Mouse (Mus musculus): ENCODE measurements at regions not wholly inside any gene's neighbourhood (a gene's known extent, or its start where the extent isn't known, plus 50 kb on each side); places are given as distances from the start of the nearest gene placed in this dataset.

DNA sequence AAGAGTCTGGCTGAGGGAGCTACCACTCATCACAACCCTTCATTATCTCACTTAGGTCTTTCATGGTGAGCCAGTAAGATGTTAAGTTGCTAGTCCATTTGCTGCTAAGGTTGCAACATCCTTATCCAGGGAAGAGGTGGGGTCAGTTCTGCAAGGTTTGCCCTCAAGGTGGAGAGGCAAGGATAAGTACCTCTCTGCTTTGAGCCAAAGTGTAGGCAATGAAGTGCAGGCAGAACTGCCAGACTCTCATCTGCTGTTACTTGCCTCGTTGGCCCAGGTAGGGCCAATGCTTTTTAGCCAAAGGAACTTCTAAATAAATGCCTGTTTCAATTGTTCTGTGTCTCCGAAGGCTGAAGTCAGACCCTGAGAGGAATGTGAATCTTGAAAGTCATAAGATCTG lies 59.6 kb upstream of the Lclat1 start:
- DNase-seq (ENCODE audit: low spot score): no peak

DNA sequence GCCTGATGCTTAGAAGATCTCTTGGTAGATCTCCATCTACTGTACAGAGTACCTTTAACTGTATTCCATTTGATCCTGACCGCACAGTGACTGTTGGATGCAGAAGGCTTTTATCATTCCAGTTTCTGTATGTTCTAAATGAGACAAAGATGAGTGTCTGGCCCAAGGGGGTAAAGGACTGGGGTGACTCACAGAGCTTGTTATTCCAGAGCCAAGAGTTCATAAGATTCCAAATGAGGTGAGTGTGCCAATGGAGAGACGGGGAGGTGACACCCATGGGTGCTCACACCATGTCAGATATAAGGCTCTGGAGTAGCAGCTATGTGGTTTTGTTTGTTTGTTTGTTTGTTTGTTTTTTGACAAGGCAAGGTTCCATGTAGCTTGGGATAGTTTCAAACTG lies 54.8 kb upstream of the Lclat1 start:
- DNase-seq (ENCODE audit: low spot score): no peak

DNA sequence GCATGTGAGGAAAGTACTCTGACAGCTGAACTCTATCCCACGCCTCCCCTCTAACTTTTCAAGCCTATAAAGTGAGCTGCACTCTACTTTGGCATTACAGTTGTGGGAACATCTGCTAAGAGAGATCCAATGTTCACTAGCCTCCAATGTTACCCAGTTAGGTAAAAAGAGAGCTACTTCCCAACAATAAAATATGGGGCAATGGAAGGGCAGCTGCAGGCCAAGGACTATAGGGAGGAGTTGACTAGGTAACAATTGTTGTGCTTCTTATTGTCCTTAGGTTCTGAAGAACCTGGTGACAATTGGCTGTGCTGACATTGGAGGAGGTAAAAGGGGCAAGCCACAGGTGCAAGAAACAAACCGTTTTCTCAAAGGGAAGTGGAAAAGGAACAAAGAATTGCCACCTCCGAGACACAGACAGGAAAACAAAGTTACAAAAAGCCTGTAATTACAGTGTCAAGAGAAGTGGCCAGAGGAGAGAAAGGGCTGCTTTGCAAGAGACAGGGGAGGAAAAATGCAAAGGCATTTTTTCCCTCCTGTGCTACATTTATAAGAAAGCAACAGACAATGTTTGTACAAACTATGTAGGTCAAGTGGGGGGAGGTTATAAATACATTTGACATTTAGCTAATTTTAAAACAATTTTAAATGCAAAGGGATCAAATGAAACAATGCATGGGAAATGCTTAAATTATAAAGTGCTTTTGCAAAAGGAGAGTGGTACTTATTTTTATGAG lies 54.1 kb upstream of the Lclat1 start:
- no peak for DNase-seq (ENCODE audit: low spot score)

- no peak for DNase-seq (ENCODE audit: low spot score)
These were observed 53.6 kb upstream of the Lclat1 start for GRCm38 (mm10) chr17:73054226-73054625.

DNA sequence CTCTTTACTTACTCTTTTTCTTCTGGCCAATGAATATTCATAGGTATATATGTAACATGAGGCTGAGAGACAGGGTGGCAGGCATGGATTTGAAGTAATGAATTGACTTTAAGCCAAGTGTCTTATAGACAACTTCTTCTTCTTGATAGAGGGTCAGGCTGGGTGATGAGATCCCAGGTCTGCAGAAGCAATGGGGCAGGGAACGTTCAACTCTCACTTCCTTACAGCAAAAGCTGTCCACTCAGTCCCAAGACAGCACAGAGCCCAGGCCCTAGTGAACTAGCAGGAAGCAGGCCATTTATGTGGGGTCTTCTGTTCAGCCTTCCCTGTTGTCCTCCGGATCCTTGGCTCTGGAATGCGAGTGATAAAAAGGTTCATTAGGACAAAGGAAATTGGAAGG lies 52.6 kb upstream of the Lclat1 start:
- DNase-seq (ENCODE audit: low spot score): no peak

- DNase-seq (ENCODE audit: low spot score): no peak
These were observed 52.2 kb upstream of the Lclat1 start for GRCm38 (mm10) chr17:73055611-73056010.

DNA sequence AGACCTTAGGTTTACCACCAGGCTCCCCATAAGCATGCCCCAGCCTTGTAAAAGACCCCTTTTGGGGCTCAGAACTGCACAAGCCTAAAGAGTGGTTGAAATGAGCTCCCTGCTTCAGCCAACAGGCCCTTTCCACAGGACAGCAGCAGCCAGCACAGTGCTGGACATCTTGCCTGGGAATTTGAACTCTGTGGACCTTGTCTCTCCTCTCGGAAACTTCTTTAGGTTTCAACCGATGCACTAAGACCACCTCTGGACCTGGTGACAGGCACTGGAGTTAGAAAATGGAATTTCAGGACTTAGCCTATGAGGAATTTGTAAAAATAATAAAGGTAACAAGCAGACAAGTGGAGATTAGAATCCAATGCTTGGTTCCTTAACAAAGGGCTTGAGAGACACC lies 51.2 kb upstream of the Lclat1 start:
- no peak for DNase-seq (ENCODE audit: low spot score)
